Mouse (Mus musculus) heart, adult 11 months (tissue): ENCODE measurements around the gene Tspan18.

ENCODE experiments used
- DNase-seq: peaks from one replicate; pipeline ENCODE4 v3.0.0; 2022

The Tspan18 gene

GRCm38 (mm10) chr2:93333817-93334731, at the start of gene Tspan18:
TSS of gene Tspan18 (minus strand) at chr2:93334505.
- DNase-seq = peak; percentile 98

- DNase-seq = no peak
Measured at GRCm38 (mm10) chr2:93383831-93384230, 49.5 kb upstream of the Tspan18 start.

GRCm38 (mm10) chr2:93380680-93381089, 46.4 kb upstream of the Tspan18 start:
- DNase-seq = peak; percentile 94

GRCm38 (mm10) chr2:93377797-93378196, 43.5 kb upstream of the Tspan18 start:
- DNase-seq = no peak

- no peak for DNase-seq
Measured at GRCm38 (mm10) chr2:93377157-93377556, 42.9 kb upstream of the Tspan18 start.

- DNase-seq = no peak
Measured at GRCm38 (mm10) chr2:93372872-93373271, 38.6 kb upstream of the Tspan18 start.

- peak; percentile 82 for DNase-seq
Measured at GRCm38 (mm10) chr2:93372097-93372571, 37.8 kb upstream of the Tspan18 start.

GRCm38 (mm10) chr2:93368954-93369353, 34.6 kb upstream of the Tspan18 start:
- DNase-seq = peak; percentile 94

- peak; percentile 54 for DNase-seq
Measured at GRCm38 (mm10) chr2:93367962-93368361, 33.7 kb upstream of the Tspan18 start.

- DNase-seq = peak; percentile 80
Measured at GRCm38 (mm10) chr2:93365411-93365810, 31.1 kb upstream of the Tspan18 start.

GRCm38 (mm10) chr2:93364951-93365350, 30.6 kb upstream of the Tspan18 start:
- DNase-seq = peak; percentile 64

GRCm38 (mm10) chr2:93361454-93361853, 27.1 kb upstream of the Tspan18 start:
- peak; percentile 75 for DNase-seq

- peak; percentile 76 for DNase-seq
Measured at GRCm38 (mm10) chr2:93360310-93360709, 26.0 kb upstream of the Tspan18 start.

- DNase-seq = no peak
Measured at GRCm38 (mm10) chr2:93357391-93357790, 23.1 kb upstream of the Tspan18 start.

GRCm38 (mm10) chr2:93355845-93356244, 21.5 kb upstream of the Tspan18 start:
- no peak for DNase-seq

- peak; percentile 66 for DNase-seq
Measured at GRCm38 (mm10) chr2:93354621-93355020, 20.3 kb upstream of the Tspan18 start.

GRCm38 (mm10) chr2:93353725-93354124, 19.4 kb upstream of the Tspan18 start:
- DNase-seq = peak; percentile 96

GRCm38 (mm10) chr2:93352915-93353685, 18.8 kb upstream of the Tspan18 start:
- DNase-seq = peak; percentile 87

- no peak for DNase-seq
Measured at GRCm38 (mm10) chr2:93351352-93351751, 17.0 kb upstream of the Tspan18 start.

GRCm38 (mm10) chr2:93347018-93347417, 12.7 kb upstream of the Tspan18 start:
- DNase-seq = no peak

- DNase-seq = no peak
Measured at GRCm38 (mm10) chr2:93346609-93347008, 12.3 kb upstream of the Tspan18 start.

GRCm38 (mm10) chr2:93345663-93346268, 11.5 kb upstream of the Tspan18 start:
- DNase-seq = no peak
